Mouse (Mus musculus): ENCODE measurements around the gene St3gal3.
A peak's percentile ranks its signal among the peaks of the same experiment; 100 is the strongest.

The St3gal3 gene

GRCm38 (mm10) chr4:117926545-117927482 lies 207.9 kb downstream of the St3gal3 start:
- peak; percentile 50 for DNase-seq (ENCODE audit: low spot score)

- DNase-seq (ENCODE audit: low spot score): no peak
Measured at GRCm38 (mm10) chr4:117924916-117925315, 209.8 kb downstream of the St3gal3 start.

GRCm38 (mm10) chr4:117923450-117923849 lies 211.3 kb downstream of the St3gal3 start:
- no peak for DNase-seq (ENCODE audit: low spot score)

- no peak for DNase-seq (ENCODE audit: low spot score)
Measured at GRCm38 (mm10) chr4:117921358-117921757, 213.4 kb downstream of the St3gal3 start.

GRCm38 (mm10) chr4:117918762-117919161 lies 216.0 kb downstream of the St3gal3 start:
- DNase-seq (ENCODE audit: low spot score): no peak

GRCm38 (mm10) chr4:117918261-117918660 lies 216.5 kb downstream of the St3gal3 start:
- DNase-seq (ENCODE audit: low spot score): no peak

GRCm38 (mm10) chr4:117917847-117918246 lies 216.9 kb downstream of the St3gal3 start:
- DNase-seq (ENCODE audit: low spot score): no peak

- DNase-seq (ENCODE audit: low spot score): no peak
Measured at GRCm38 (mm10) chr4:117917402-117917801, 217.3 kb downstream of the St3gal3 start.

- DNase-seq (ENCODE audit: low spot score): no peak
Measured at GRCm38 (mm10) chr4:117916386-117916785, 218.3 kb downstream of the St3gal3 start.

- peak; percentile 36 for DNase-seq (ENCODE audit: low spot score)
Measured at GRCm38 (mm10) chr4:117915489-117916105, 219.1 kb downstream of the St3gal3 start.

GRCm38 (mm10) chr4:117914591-117915442 lies 219.9 kb downstream of the St3gal3 start, which contains the start of gene Ipo13:
TSS of gene Ipo13 (minus strand) at chr4:117914999.
- DNase-seq (ENCODE audit: low spot score): peak; percentile 98

GRCm38 (mm10) chr4:117914031-117914430 lies 220.7 kb downstream of the St3gal3 start:
- DNase-seq (ENCODE audit: low spot score): no peak

GRCm38 (mm10) chr4:117913421-117913820 lies 221.3 kb downstream of the St3gal3 start:
- DNase-seq (ENCODE audit: low spot score): no peak

- DNase-seq (ENCODE audit: low spot score): no peak
Measured at GRCm38 (mm10) chr4:117912685-117913273, 221.9 kb downstream of the St3gal3 start.

GRCm38 (mm10) chr4:117912131-117912561 lies 222.6 kb downstream of the St3gal3 start:
- no peak for DNase-seq (ENCODE audit: low spot score)

- DNase-seq (ENCODE audit: low spot score): peak; percentile 27
Measured at GRCm38 (mm10) chr4:117908834-117909453, 225.8 kb downstream of the St3gal3 start.

- no peak for DNase-seq (ENCODE audit: low spot score)
Measured at GRCm38 (mm10) chr4:117906196-117906595, 228.5 kb downstream of the St3gal3 start.

- no peak for DNase-seq (ENCODE audit: low spot score)
Measured at GRCm38 (mm10) chr4:117904761-117905160, 230.0 kb downstream of the St3gal3 start.

- DNase-seq (ENCODE audit: low spot score): no peak
Measured at GRCm38 (mm10) chr4:117904094-117904493, 230.6 kb downstream of the St3gal3 start.

- DNase-seq (ENCODE audit: low spot score): no peak
Measured at GRCm38 (mm10) chr4:117898111-117898510, 236.6 kb downstream of the St3gal3 start.

- no peak for DNase-seq (ENCODE audit: low spot score)
Measured at GRCm38 (mm10) chr4:117896031-117896430, 238.7 kb downstream of the St3gal3 start.

Data from embryo, embryonic 10.5 days (tissue).